Mouse (Mus musculus) lung, embryonic 16.5 days (tissue): ENCODE data around the gene Cntn2. TPM values are rescaled to one million over a fixed set of nuclear protein-coding genes. Genes with fewer than 3 reads are reported as not detected.
A peak's percentile ranks its signal among the peaks of the same experiment; 100 is the strongest.
"Not testable (repeated sequence)": the region's sequence is repeated elsewhere in the genome, so short reads cannot be mapped to it uniquely, and the experiment has no call there.

Experiments used
- ATAC-seq: fragments of 200-750 bp; cut with Nextera tagmentation; 2 replicates; pipeline ENCODE4 v1.8.0; 2017; ENCODE audit warnings: low read depth, mild to moderate bottlenecking, moderate library complexity
- H3K27ac ChIP-seq: fragments of 300-500 bp; sonication (generic); 2 replicates; pipeline ENCODE4 v1.5.1; 2014; ENCODE audit warnings: mild to moderate bottlenecking, control low read depth, low read length
- H3K27me3 ChIP-seq: fragments of 300-500 bp; sonication (generic); 2 replicates; pipeline ENCODE4 v1.6.1; 2014; ENCODE audit warnings: low read depth, low read length, mixed read lengths; ENCODE audit not compliant: control insufficient read depth, insufficient read depth
- H3K36me3 ChIP-seq: fragments of 300-500 bp; sonication (generic); 2 replicates; pipeline ENCODE4 v1.6.1; 2014; ENCODE audit warnings: low read length; ENCODE audit not compliant: control insufficient read depth, insufficient read depth
- H3K4me1 ChIP-seq: fragments of 300-500 bp; sonication (generic); replicated peaks from 2 replicates; pipeline ENCODE4 v1.6.1; 2014; ENCODE audit warnings: low read length, mixed read lengths; ENCODE audit not compliant: control insufficient read depth, insufficient read depth
- H3K4me2 ChIP-seq: fragments of 300-500 bp; sonication (generic); 2 replicates; pipeline ENCODE4 v1.6.1; 2014; ENCODE audit warnings: low read depth, low read length, control low read depth
- H3K4me3 ChIP-seq: fragments of 300-500 bp; sonication (generic); 2 replicates; pipeline ENCODE4 v1.5.1; 2014; ENCODE audit warnings: mild to moderate bottlenecking, low read length, control low read depth
- H3K9ac ChIP-seq: fragments of 300-500 bp; sonication (generic); 2 replicates; pipeline ENCODE4 v1.6.1; 2014; ENCODE audit warnings: low read length, control low read depth
- H3K9me3 ChIP-seq: fragments of 300-500 bp; sonication (generic); 2 replicates; pipeline ENCODE4 v1.6.1; 2016; ENCODE audit warnings: low read length; ENCODE audit not compliant: control insufficient read depth
- WGBS: fragments of 180-500 bp; shearing (Covaris S2); extraction: QIAGEN DNeasy Blood & Tissue Kit; methylation state at CpG from one replicate; pipeline ENCODE4 v1.1.7; 2014; 5-methylcytosine and 5-hydroxymethylcytosine counted together
- polyA plus RNA-seq: library from polyadenylated mRNA; unstranded; fragments of >200 nt; fragmentation: Nextera tagmentation; extraction: Ambion mirVana; gene quantifications from 2 replicates; pipeline ENCODE4 v1.2.1, GENCODE M21; 2015

Cntn2 gene
- polyA plus RNA-seq, 1 experiment from 2014 or later: 0.09 TPM

- Histone ChIP-seq H3K9me3 (no peaks in the 10 kb centered on the region), H3K4me1 (peaks cover 7% of the 10 kb centered on the region), H3K36me3 (no peaks in the 10 kb centered on the region), H3K27me3 (no peaks in the 10 kb centered on the region), H3K4me2 (peak overlapping the region; percentile 62), H3K27ac (peak overlapping the region; percentile 38; the same call in 1 of the 2 replicates), H3K4me3 (peak overlapping the region; percentile 61), H3K9ac (peak overlapping the region; percentile 82)
- WGBS: 4% methylated on average over 9 of the region's 9 CpGs
- peak; percentile 39 for ATAC-seq
These were observed 66.5 kb downstream of the Cntn2 start for GRCm38 (mm10) chr1:132476575-132476927.

- Histone ChIP-seq H3K27ac (no peak overlapping the region), H3K4me2 (no peak overlapping the region), H3K4me3 (no peak overlapping the region), H3K27me3 (no peaks in the 10 kb centered on the region), H3K9me3 (no peaks in the 10 kb centered on the region), H3K4me1 (peaks cover 7% of the 10 kb centered on the region), H3K36me3 (no peaks in the 10 kb centered on the region), H3K9ac (no peak overlapping the region)
- 73% methylated on average over 1 of the region's 1 CpGs for WGBS
- no peak for ATAC-seq
These were observed 68.6 kb downstream of the Cntn2 start for GRCm38 (mm10) chr1:132474496-132474895.

- no peaks in the 10 kb centered on the region for H3K9me3 ChIP-seq
- H3K9ac ChIP-seq: no peak overlapping the region
- H3K4me1 ChIP-seq: peaks cover 8% of the 10 kb centered on the region
- no peaks in the 10 kb centered on the region for H3K27me3 ChIP-seq
- no peaks in the 10 kb centered on the region for H3K36me3 ChIP-seq
- 51% methylated on average over 5 of the region's 5 CpGs for WGBS
- H3K27ac ChIP-seq: no peak overlapping the region
- no peak for ATAC-seq
- no peak overlapping the region for H3K4me3 ChIP-seq
- no peak overlapping the region for H3K4me2 ChIP-seq
These were observed 70.5 kb downstream of the Cntn2 start for GRCm38 (mm10) chr1:132472537-132472936.

- no peak overlapping the region for H3K27ac ChIP-seq
- H3K4me3 ChIP-seq: no peak overlapping the region
- H3K4me1 ChIP-seq: peaks cover 8% of the 10 kb centered on the region
- no peaks in the 10 kb centered on the region for H3K27me3 ChIP-seq
- 87% methylated on average over 5 of the region's 5 CpGs for WGBS
- no peaks in the 10 kb centered on the region for H3K9me3 ChIP-seq
- no peaks in the 10 kb centered on the region for H3K36me3 ChIP-seq
- ATAC-seq: no peak
- H3K4me2 ChIP-seq: no peak overlapping the region
- H3K9ac ChIP-seq: no peak overlapping the region
These were observed 71.6 kb downstream of the Cntn2 start for GRCm38 (mm10) chr1:132471499-132471898.

GRCm38 (mm10) chr1:132471032-132471431, 72.0 kb downstream of the Cntn2 start:
- Histone ChIP-seq H3K9ac (no peak overlapping the region), H3K4me1 (peaks cover 8% of the 10 kb centered on the region), H3K27ac (no peak overlapping the region), H3K27me3 (no peaks in the 10 kb centered on the region), H3K4me3 (no peak overlapping the region), H3K4me2 (no peak overlapping the region), H3K9me3 (no peaks in the 10 kb centered on the region), H3K36me3 (no peaks in the 10 kb centered on the region)
- WGBS: 80% methylated on average over 2 of the region's 2 CpGs
- ATAC-seq: no peak

GRCm38 (mm10) chr1:132470031-132470430, 73.0 kb downstream of the Cntn2 start:
- not testable (repeated sequence) for ATAC-seq

GRCm38 (mm10) chr1:132469519-132469918, 73.5 kb downstream of the Cntn2 start:
- no peak overlapping the region for H3K4me2 ChIP-seq
- no peak overlapping the region for H3K9ac ChIP-seq
- no peaks in the 10 kb centered on the region for H3K9me3 ChIP-seq
- no peak overlapping the region for H3K4me3 ChIP-seq
- no peak for ATAC-seq
- H3K27me3 ChIP-seq: no peaks in the 10 kb centered on the region
- no peak overlapping the region for H3K27ac ChIP-seq
- WGBS: 89% methylated on average over 7 of the region's 7 CpGs
- H3K36me3 ChIP-seq: no peaks in the 10 kb centered on the region
- peaks cover 11% of the 10 kb centered on the region for H3K4me1 ChIP-seq

More at GRCm38 (mm10) chr1:132470031-132470430, 73.0 kb downstream of the Cntn2 start:
- not testable (repeated sequence) for H3K27me3 ChIP-seq, H3K9me3 ChIP-seq, H3K36me3 ChIP-seq, H3K4me3 ChIP-seq, H3K9ac ChIP-seq, H3K27ac ChIP-seq, H3K4me2 ChIP-seq
- peaks cover 11% of the 10 kb centered on the region for H3K4me1 ChIP-seq
- WGBS: 87% methylated on average over 1 of the region's 1 CpGs

- H3K27ac ChIP-seq: no peak overlapping the region
- peaks cover 13% of the 10 kb centered on the region for H3K4me1 ChIP-seq
- ATAC-seq: peak; percentile 61
These were observed 74.1 kb downstream of the Cntn2 start for GRCm38 (mm10) chr1:132468926-132469325.

GRCm38 (mm10) chr1:132464651-132465050, 78.4 kb downstream of the Cntn2 start:
- 56% methylated on average over 5 of the region's 5 CpGs for WGBS
- peaks cover 5% of the 10 kb centered on the region; the same call in 1 of the 2 replicates for H3K36me3 ChIP-seq
- H3K4me1 ChIP-seq: peaks cover 13% of the 10 kb centered on the region
- no peak overlapping the region for H3K9ac ChIP-seq
- H3K9me3 ChIP-seq: no peaks in the 10 kb centered on the region
- peak overlapping the region; percentile 68 for H3K27ac ChIP-seq
- H3K27me3 ChIP-seq: no peaks in the 10 kb centered on the region
- H3K4me3 ChIP-seq: no peak overlapping the region
- H3K4me2 ChIP-seq: no peak overlapping the region
- ATAC-seq: peak; percentile 74

More at GRCm38 (mm10) chr1:132468926-132469325, 74.1 kb downstream of the Cntn2 start:
- H3K4me2 ChIP-seq: no peak overlapping the region
- no peak overlapping the region for H3K4me3 ChIP-seq
- H3K9me3 ChIP-seq: no peaks in the 10 kb centered on the region
- no peaks in the 10 kb centered on the region for H3K27me3 ChIP-seq
- no peak overlapping the region for H3K9ac ChIP-seq
- peaks cover 2% of the 10 kb centered on the region; the same call in 1 of the 2 replicates for H3K36me3 ChIP-seq
